Mouse (Mus musculus) lung, postnatal 25 days (tissue): Measurements from ENCODE around the gene Gm12216.

ENCODE experiments used
- DNase-seq: peaks from one replicate; pipeline ENCODE4 v3.0.0; 2022; ENCODE audit warnings: low spot score

Gm12216 gene

GRCm38 (mm10) chr11:53742353-53742752 lies 116.7 kb downstream of the Gm12216 start:
- DNase-seq: peak; percentile 60

GRCm38 (mm10) chr11:53737573-53737946 lies 121.5 kb downstream of the Gm12216 start:
- DNase-seq: peak; percentile 72

DNA sequence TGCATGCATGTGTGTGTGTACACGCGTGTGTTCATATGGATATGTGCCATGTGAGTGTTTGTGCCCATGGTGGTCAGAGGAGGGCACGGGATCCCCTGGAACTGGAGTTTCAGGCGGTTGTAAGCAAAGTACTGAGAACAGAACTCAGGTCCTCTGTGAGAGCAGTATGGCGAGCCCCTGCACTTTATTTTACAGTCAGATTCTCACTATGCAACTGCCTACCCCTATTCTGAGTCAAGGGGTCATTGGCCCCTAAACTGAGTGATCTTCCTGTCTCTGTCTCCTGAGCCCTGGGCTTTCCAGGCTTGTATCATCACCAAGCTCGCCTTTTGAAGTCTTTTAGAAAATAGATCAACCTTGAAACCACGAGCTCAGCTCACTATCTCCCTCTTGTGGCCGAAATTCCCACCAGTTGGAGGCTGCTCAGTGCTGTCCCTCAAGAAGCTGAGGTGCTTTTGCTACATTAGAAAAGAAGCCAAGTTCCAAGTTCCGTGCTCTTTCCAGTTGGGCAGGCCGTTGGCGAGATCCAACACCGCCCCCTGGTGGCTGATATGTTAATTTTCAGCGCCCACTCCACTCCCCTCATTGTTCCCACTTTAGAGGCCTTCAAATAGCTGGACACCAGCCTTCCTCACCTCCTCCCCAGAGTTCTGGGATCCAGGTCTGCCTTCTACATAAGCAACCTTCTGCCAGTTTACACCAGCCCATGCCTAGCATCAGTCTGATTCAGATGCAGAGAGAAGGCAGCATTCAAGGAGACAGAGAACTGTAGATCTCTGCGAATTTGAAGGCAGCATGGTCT lies 122.1 kb downstream of the Gm12216 start:
- DNase-seq: peak; percentile 80

GRCm38 (mm10) chr11:53735682-53736245 lies 123.3 kb downstream of the Gm12216 start:
- peak; percentile 71 for DNase-seq

DNA sequence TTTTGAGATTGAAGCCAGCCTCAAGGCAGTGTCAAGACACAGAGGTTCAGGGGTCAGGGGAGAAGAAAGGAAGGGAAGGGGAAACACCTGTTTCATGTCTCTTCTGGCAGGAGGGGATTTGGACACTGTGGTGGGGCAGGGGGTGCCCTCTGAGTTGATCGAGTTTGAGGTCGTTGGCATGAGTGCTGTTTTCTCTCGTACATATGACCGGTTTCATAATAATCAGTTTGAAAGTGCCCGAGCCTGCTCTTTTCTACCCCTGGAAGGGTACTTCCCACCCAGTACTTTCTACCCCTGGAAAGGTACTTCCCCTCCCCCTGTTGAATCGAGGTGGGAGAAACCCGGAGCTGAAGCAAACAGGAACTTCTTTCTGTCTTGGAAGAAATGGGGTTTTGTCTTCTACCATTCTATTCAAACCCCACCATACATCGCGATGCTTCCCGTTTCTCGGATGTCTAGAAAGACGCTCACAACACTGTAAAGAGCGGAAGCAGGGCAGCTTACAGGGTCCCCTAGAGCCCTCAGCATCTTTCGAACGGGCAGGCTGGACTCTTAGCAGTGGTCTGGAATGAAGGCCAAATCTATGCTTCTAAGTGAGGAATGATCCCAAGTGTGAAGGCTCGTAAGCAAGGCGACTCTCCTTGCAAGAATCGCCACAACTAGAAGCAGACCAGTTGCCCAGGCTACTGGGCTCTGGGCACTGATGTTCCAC lies 123.9 kb downstream of the Gm12216 start:
- DNase-seq: no peak

DNA sequence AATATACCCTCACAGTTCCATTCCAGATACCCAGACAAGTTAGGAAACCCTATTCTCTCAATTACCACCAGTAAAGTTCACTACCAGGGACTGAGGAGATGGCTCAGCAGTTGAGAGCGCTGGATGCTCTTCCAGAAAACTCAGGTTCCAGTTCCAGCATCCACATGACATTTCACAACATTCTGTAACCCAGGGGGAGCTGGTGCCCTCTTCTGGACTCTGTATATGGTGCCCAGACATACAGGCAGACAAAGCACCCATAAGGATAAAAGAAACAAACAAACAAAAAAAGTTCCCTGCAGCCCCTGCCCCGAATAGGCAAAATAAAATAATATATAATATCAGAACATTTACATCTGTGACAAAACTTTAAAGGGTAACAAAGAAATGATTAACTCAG lies 124.6 kb downstream of the Gm12216 start:
- DNase-seq: no peak

GRCm38 (mm10) chr11:53733824-53734223 lies 125.2 kb downstream of the Gm12216 start:
- no peak for DNase-seq
